Mouse (Mus musculus) spleen, adult 2 months (tissue): ENCODE measurements at regions not wholly inside any gene's neighbourhood (a gene's known extent, or its start where the extent isn't known, plus 50 kb on each side); places are given as distances from the start of the nearest gene placed in this dataset.

Source experiments
- DNase-seq, 2 experiments: peaks; one replicate each; pipeline versions ENCODE4 v3.0.0 to v3.0.0-alpha.2; 2012 to 2021; ENCODE audit warnings: low spot score in 2 of 2, low read depth in 1 of 2
- H3K27ac ChIP-seq: fragments of 200-500 bp; 2 replicates; pipeline ENCODE4 v1.5.1; 2012; ENCODE audit warnings: low read length, inconsistent platforms; ENCODE audit not compliant: insufficient read depth
- H3K27me3 ChIP-seq: fragments of 200-500 bp; 2 replicates; pipeline ENCODE4 v1.6.1; 2012; ENCODE audit warnings: mild to moderate bottlenecking, moderate library complexity, low read length, inconsistent platforms; ENCODE audit not compliant: control insufficient read depth, insufficient read depth
- H3K36me3 ChIP-seq: fragments of 200-500 bp; 2 replicates; pipeline ENCODE4 v1.6.1; 2012; ENCODE audit warnings: mild to moderate bottlenecking, low read length, inconsistent platforms; ENCODE audit not compliant: control insufficient read depth, insufficient read depth
- H3K4me1 ChIP-seq: fragments of 200-500 bp; 2 replicates; pipeline ENCODE4 v1.6.1; 2011; ENCODE audit warnings: inconsistent platforms; ENCODE audit not compliant: control insufficient read depth, insufficient read depth, insufficient read length
- H3K4me3 ChIP-seq: fragments of 200-500 bp; 2 replicates; pipeline ENCODE4 v1.5.1; 2011; ENCODE audit warnings: mild to moderate bottlenecking, inconsistent platforms; ENCODE audit not compliant: insufficient read depth, insufficient read length; ENCODE audit errors: extremely low read depth
- CTCF ChIP-seq: fragments of 200-500 bp; IDR thresholded peaks from 2 replicates; pipeline ENCODE4 v1.5.1; 2011; ENCODE audit warnings: mild to moderate bottlenecking, inconsistent platforms; ENCODE audit not compliant: insufficient read depth, insufficient read length, insufficient replicate concordance; ENCODE audit errors: extremely low read depth
- POLR2A ChIP-seq: fragments of 200-500 bp; IDR thresholded peaks from 2 replicates; pipeline ENCODE4 v1.6.1; 2011; ENCODE audit warnings: low read depth, low read length, inconsistent platforms
- WGBS: fragments of 180-500 bp; shearing (Covaris S2); methylation state at CpG from one replicate; pipeline ENCODE4 v1.1.7; 2018; 5-methylcytosine and 5-hydroxymethylcytosine counted together

DNA sequence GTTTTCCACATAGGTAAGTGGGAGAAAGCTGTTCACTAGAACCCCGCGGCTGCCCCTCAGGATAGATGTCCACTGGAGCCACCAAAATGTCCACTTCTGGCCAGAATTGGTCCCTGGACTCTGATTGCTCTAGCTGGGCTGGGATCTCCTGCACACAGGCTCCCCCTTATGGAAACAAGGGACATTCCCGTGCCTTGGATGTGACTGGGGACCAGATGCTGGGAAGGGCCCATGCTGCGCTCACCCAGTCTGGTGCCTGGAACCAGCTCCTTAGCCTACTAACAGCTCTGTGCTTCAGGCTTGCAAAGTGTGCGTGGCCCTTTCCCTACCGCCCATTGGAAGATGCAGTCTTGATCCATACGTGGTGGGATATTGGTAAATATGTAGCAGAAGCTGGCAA, 132.6 kb upstream of the Smim23 start:
- no peaks in the 10 kb centered on the region for H3K36me3 ChIP-seq
- DNase-seq = no peak
- 48% methylated on average over 7 of the region's 7 CpGs for WGBS

DNA sequence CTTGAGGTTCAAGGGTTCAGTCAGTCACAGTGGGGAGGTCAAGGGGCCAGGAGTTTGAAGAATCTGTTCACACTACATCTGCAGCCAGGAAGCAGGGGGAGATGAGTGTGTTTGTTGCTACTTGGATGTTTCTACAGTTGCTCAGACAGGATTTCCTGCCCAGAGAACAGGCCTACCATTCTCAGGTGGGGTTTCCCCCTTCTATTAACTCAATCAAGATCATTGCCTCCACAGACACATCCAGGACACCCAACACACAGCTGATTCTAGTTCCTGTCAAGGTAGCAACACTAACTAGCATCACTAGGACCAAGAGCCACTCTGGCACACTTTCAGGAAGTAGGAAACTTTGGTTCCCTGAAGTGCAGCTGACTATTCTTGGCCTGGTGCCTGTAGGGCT, 127.9 kb upstream of the Smim23 start:
- no peak overlapping the region for H3K4me3 ChIP-seq
- no peak for DNase-seq
- no peaks in the 10 kb centered on the region for H3K36me3 ChIP-seq
- H3K4me1 ChIP-seq = no peaks in the 10 kb centered on the region
- no peak overlapping the region for H3K27ac ChIP-seq
- H3K27me3 ChIP-seq = no peaks in the 10 kb centered on the region
- TF ChIP-seq CTCF (no peak), POLR2A (no peak)

More for the DNA sequence above, 132.6 kb upstream of the Smim23 start:
- Histone ChIP-seq H3K27me3 (no peaks in the 10 kb centered on the region), H3K4me3 (no peak overlapping the region), H3K27ac (no peak overlapping the region), H3K4me1 (no peaks in the 10 kb centered on the region)
- no peak for TF ChIP-seq CTCF
- no peak for TF ChIP-seq POLR2A

DNA sequence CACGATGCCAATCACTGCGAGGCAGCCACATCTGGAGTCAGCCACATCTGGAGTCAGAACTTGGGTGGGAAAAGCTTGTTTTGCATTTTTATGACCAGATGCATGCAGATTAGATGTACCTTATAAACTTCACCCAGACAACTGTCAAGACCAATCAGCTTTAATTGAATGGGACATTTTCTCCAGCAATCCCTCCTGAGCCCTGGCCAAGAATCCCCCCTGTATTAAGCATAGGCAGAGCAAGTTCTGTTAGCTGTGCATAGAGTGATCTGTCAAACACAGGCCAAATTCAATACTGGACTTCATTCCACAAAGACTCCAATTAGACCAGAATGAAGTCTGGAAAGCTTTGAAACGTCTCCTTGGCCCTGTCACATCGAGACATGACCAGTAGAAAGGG, 123.7 kb upstream of the Smim23 start:
- H3K4me3 ChIP-seq = no peak overlapping the region
- TF ChIP-seq CTCF (no peak), POLR2A (no peak)
- no peak for DNase-seq
- H3K27me3 ChIP-seq = no peaks in the 10 kb centered on the region
- WGBS = 78% methylated on average over 4 of the region's 4 CpGs
- no peaks in the 10 kb centered on the region for H3K4me1 ChIP-seq
- H3K27ac ChIP-seq = no peak overlapping the region
- no peaks in the 10 kb centered on the region for H3K36me3 ChIP-seq

DNA sequence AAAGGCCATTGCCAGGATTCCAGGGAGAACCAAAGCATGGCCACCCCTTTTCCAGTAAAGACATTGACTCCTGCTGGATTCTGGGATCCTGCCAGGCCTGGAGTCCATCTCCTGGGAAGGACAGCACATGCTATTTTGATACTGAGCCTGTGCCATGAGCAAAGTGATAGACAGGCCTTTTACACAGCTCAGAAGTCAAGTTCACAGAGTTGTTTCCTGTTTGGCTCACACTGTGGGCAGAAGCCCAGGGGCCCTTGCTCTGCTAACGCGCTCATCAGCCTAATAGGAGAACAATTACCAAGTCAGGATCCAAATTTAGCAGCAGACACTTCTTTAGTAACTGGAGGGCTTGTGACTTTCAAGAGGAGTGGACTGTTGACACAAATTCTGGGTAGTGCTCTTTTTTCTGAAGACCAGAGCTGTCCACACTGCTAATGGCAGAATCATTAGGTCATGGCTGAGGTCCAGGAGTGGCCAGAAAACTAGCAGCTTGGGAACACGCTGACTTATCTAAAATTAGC, 122.1 kb upstream of the Smim23 start:
- H3K27me3 ChIP-seq = no peaks in the 10 kb centered on the region
- no peaks in the 10 kb centered on the region for H3K4me1 ChIP-seq
- TF ChIP-seq CTCF (no peak), POLR2A (no peak)
- WGBS = 10% methylated on average over 3 of the region's 3 CpGs
- H3K4me3 ChIP-seq = no peak overlapping the region
- H3K36me3 ChIP-seq = no peaks in the 10 kb centered on the region
- DNase-seq = no peak
- H3K27ac ChIP-seq = no peak overlapping the region

- Histone ChIP-seq H3K27ac (no peak overlapping the region), H3K27me3 (no peaks in the 10 kb centered on the region), H3K4me1 (no peaks in the 10 kb centered on the region), H3K4me3 (no peak overlapping the region), H3K36me3 (no peaks in the 10 kb centered on the region)
- TF ChIP-seq POLR2A (no peak), CTCF (no peak)
- DNase-seq = no peak
- 89% methylated on average over 2 of the region's 2 CpGs for WGBS
Observed at GRCm38 (mm10) chr11:32945071-32945470, 120.7 kb upstream of the Smim23 start.

DNA sequence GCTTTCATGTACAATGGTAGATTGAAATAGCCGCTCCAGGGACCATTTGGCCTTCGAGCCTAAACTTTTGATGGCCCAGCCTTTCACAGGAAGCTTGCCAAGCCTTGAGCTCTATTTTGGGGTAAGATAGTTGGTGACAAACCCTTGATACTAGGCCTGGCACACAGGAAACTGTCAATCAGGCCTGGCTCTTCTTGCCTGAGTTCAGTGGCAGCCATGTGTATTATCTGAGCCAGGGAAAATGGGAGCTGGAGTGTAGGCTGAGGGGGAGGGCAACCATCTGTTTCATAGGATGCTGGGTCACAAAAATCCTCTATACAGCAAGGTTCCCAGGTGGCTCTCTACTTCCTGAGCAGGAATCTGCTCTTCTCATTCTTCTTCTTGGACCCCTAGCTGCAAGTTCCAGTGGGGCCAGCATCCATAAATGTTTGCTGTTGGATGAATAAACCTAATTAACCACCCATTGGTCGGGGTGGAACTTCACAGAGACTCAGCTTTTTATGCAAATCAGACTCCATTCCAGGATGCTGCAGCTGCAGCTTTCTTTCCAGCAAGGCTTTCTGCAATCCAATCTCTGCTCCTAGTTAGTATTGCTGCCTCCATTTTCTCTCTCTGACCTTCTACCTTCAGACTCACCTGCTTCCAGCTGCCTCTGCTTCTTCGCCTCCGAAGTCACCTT, 117.1 kb upstream of the Smim23 start:
- Histone ChIP-seq H3K4me1 (no peaks in the 10 kb centered on the region), H3K36me3 (no peaks in the 10 kb centered on the region), H3K27ac (no peak overlapping the region), H3K27me3 (no peaks in the 10 kb centered on the region), H3K4me3 (no peak overlapping the region)
- 81% methylated on average over 5 of the region's 5 CpGs for WGBS
- TF ChIP-seq CTCF (no peak), POLR2A (no peak)
- no peak for DNase-seq

DNA sequence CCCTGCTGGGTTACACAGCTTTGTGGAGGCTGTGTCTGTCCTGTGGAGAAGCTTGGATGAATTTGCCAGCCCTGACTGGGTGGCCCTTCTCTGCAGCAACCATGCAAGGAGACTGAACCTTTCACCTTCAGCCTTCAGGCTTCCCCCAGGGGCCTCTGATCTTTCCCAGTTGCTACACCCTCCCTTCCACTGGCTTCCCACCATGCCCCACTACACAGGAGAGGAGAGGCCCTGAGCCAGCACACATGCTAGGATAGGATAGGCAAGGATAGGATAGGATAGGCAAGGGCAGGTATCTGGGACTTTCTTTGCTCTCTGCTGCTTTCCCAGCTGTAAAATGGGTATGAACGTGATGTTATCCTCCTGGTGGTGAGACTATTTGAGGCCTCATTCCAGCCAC, 114.7 kb upstream of the Smim23 start:
- Histone ChIP-seq H3K4me1 (no peaks in the 10 kb centered on the region), H3K36me3 (no peaks in the 10 kb centered on the region), H3K27ac (no peak overlapping the region), H3K4me3 (no peak overlapping the region), H3K27me3 (no peaks in the 10 kb centered on the region)
- no peak for DNase-seq
- WGBS = 83% methylated on average over 1 of the region's 1 CpGs
- no peak for TF ChIP-seq POLR2A
- TF ChIP-seq CTCF = no peak

- Histone ChIP-seq H3K36me3 (no peaks in the 10 kb centered on the region), H3K4me3 (no peak overlapping the region), H3K27me3 (no peaks in the 10 kb centered on the region), H3K4me1 (no peaks in the 10 kb centered on the region), H3K27ac (no peak overlapping the region)
- no peak for TF ChIP-seq POLR2A
- TF ChIP-seq CTCF = no peak
- 34% methylated on average over 1 of the region's 1 CpGs for WGBS
- DNase-seq = no peak
Observed at GRCm38 (mm10) chr11:32937167-32937566, 112.8 kb upstream of the Smim23 start.
